Mouse (Mus musculus): ENCODE measurements around the gene Enox1.

Gene Enox1

GRCm38 (mm10) chr14:77567120-77567519, 410.6 kb downstream of the Enox1 start:
- ATAC-seq (ENCODE audit: low TSS enrichment) = no peak

- no peak for ATAC-seq (ENCODE audit: low TSS enrichment)
Measured at GRCm38 (mm10) chr14:77574436-77574835, 417.9 kb downstream of the Enox1 start.

GRCm38 (mm10) chr14:77576411-77576810, 419.8 kb downstream of the Enox1 start:
- ATAC-seq (ENCODE audit: low TSS enrichment) = no peak

- peak; percentile 64 for ATAC-seq (ENCODE audit: low TSS enrichment)
Measured at GRCm38 (mm10) chr14:77577481-77578251, 421.1 kb downstream of the Enox1 start.

- ATAC-seq (ENCODE audit: low TSS enrichment) = no peak
Measured at GRCm38 (mm10) chr14:77578355-77578754, 421.8 kb downstream of the Enox1 start.

GRCm38 (mm10) chr14:77580106-77580936, 423.8 kb downstream of the Enox1 start:
- peak; percentile 17 for ATAC-seq (ENCODE audit: low TSS enrichment)

- peak; percentile 68 for ATAC-seq (ENCODE audit: low TSS enrichment)
Measured at GRCm38 (mm10) chr14:77580937-77581270, 424.3 kb downstream of the Enox1 start.

- ATAC-seq (ENCODE audit: low TSS enrichment) = no peak
Measured at GRCm38 (mm10) chr14:77581616-77582015, 425.1 kb downstream of the Enox1 start.

GRCm38 (mm10) chr14:77584426-77584825, 427.9 kb downstream of the Enox1 start:
- no peak for ATAC-seq (ENCODE audit: low TSS enrichment)

- ATAC-seq (ENCODE audit: low TSS enrichment) = no peak
Measured at GRCm38 (mm10) chr14:77585031-77585800, 428.7 kb downstream of the Enox1 start.

GRCm38 (mm10) chr14:77586033-77586432, 429.5 kb downstream of the Enox1 start:
- ATAC-seq (ENCODE audit: low TSS enrichment) = no peak

- no peak for ATAC-seq (ENCODE audit: low TSS enrichment)
Measured at GRCm38 (mm10) chr14:77587182-77587581, 430.6 kb downstream of the Enox1 start.

- ATAC-seq (ENCODE audit: low TSS enrichment) = no peak
Measured at GRCm38 (mm10) chr14:77593136-77593838, 436.7 kb downstream of the Enox1 start.

GRCm38 (mm10) chr14:77596216-77597175, 439.9 kb downstream of the Enox1 start:
- ATAC-seq (ENCODE audit: low TSS enrichment) = no peak

- no peak for ATAC-seq (ENCODE audit: low TSS enrichment)
Measured at GRCm38 (mm10) chr14:77599016-77599704, 442.6 kb downstream of the Enox1 start.

GRCm38 (mm10) chr14:77600773-77601172, 444.2 kb downstream of the Enox1 start:
- ATAC-seq (ENCODE audit: low TSS enrichment) = peak; percentile 93

GRCm38 (mm10) chr14:77601446-77601845, 444.9 kb downstream of the Enox1 start:
- ATAC-seq (ENCODE audit: low TSS enrichment) = no peak

GRCm38 (mm10) chr14:77608182-77608839, 451.7 kb downstream of the Enox1 start:
- ATAC-seq (ENCODE audit: low TSS enrichment) = peak; percentile 96

- ATAC-seq (ENCODE audit: low TSS enrichment) = no peak
Measured at GRCm38 (mm10) chr14:77615201-77615600, 458.6 kb downstream of the Enox1 start.
